Mouse (Mus musculus) mouse trophoblast stem cell (cell line): Measurements from ENCODE around the gene Vps8.
"Not testable (repeated sequence)": the region's sequence is repeated elsewhere in the genome, so short reads cannot be mapped to it uniquely, and the experiment has no call there.

Experiments
- in situ Hi-C, 2 experiments: fragments of 300-500 bp; cut with MseI, MboI; formaldehyde crosslinking; loops; 2 replicates in 1 of 2; 3 replicates in 1 of 2; pipeline ENCODE4 v1.15.1; 2025

Vps8 gene

DNA sequence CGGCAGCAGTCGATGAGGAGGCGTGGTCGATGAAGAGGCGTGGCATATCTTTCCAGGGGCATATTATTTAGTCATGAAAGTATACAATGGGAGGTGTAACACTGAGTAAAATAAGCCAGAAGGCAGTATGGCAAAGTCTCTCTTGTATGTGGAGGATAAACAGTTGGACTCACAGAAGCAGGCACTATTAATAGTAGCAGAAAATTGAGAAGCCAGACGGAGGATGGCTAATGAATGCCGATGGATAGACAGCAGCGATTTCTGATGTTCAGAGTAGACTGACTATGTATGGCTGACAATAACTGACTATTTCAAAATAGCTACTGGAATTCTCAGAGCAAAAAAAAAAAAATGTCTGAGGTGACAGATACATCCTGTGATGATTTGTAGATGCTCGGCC lies 233.0 kb downstream of the Vps8 start:
- in situ Hi-C loops: no loop called here

DNA sequence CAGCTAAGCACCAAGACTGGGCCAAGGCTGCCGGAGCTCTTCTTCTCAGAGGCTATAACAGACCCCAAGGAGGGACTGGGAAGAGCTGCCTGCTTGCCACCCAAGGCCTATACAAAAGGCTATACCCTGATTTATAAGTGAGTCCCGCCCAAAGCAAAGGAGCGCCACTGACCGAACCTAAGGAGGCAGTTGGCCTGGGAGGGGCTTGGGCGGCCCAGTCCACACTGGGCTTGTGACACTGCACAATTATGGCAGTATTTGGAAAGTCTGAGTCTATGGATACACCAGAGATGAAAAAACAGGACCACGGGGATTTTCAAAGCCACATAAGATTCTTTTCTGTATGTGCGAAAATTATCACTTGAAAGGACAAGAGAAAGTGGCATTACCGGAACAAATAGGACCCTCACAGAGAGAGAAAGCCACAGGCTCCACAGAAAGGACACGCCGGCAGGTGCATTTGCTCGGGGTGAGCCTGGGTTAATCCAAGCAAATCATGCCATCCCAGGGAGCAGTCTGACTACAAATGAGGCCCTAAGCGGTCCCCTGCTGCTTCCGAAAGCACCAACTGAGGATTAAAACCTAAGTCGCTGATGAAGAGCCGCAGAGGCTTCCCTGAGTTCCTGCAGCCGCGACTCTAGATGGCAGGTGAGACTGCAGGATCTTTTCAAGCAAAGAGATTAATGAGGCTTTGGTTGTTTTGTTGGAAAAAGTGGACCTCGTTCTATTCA lies 241.9 kb downstream of the Vps8 start:
- in situ Hi-C loops: no loop called here

GRCm38 (mm10) chr16:21665423-21665986 lies 242.6 kb downstream of the Vps8 start:
- in situ Hi-C loops: no loop called here

DNA sequence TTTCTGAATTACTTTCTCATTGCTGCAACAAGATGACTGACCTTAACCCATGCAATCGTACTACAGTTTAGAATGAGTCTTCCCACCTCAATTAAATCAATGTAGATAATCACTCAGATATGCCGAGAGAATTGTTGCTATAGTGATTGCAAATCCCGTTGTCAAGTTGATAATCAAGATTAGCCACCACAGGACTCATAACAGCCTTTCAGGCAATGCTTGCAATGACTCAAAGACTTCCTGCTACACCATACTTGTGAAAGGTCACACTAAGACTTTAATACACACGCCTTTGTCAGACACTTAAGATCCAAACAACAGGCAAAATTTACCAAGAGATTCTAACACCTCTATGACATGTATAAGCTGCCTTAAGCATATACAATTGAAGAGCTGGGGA lies 249.0 kb downstream of the Vps8 start:
- in situ Hi-C loops: no loop called here

DNA sequence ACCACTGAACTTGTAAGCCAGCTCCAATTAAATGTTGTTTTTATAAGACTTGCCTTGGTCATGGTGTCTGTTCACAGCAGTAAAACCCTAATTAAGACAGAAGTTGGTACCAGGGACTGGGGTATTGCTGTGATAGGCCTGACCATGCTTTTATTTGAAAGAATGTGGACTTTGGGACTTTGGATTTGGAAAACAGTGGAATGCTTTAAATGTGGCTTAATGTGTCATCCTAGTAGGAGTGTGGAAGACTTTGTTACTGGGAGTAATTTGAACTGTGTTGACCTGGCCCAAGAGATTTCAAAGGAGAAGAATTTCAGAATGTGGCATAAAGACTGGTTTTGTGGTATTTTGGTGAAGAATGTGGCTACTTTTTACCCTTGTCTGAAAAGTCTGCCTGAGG lies 250.1 kb downstream of the Vps8 start:
- in situ Hi-C loops: not testable (repeated sequence)

GRCm38 (mm10) chr16:21673651-21674050 lies 250.7 kb downstream of the Vps8 start:
- in situ Hi-C loops: not testable (repeated sequence)

DNA sequence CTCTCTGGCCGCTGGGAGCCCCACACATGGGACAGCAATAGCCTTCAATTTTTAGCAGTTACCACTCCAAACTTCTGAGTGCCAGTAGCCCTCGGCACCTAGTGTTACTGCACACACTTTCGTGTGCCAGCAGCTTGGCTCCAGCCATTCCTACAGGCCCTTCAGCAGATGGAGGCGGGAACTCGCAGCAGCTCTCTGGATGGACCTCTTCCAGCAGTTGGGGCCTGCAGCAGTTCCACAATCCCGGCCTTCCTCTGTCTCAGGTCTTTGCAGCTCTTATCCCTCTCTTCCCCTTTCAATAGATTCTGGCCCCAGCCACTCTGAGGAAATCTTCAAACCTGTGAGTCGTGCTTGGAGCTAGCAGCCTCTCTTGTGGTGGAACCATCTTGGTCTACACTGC lies 253.9 kb downstream of the Vps8 start:
- in situ Hi-C loops: no loop called here

- in situ Hi-C loops: no loop called here
These were observed 264.5 kb downstream of the Vps8 start for GRCm38 (mm10) chr16:21687406-21687805.

GRCm38 (mm10) chr16:21689141-21689540 lies 266.2 kb downstream of the Vps8 start:
- in situ Hi-C loops: no loop called here

DNA sequence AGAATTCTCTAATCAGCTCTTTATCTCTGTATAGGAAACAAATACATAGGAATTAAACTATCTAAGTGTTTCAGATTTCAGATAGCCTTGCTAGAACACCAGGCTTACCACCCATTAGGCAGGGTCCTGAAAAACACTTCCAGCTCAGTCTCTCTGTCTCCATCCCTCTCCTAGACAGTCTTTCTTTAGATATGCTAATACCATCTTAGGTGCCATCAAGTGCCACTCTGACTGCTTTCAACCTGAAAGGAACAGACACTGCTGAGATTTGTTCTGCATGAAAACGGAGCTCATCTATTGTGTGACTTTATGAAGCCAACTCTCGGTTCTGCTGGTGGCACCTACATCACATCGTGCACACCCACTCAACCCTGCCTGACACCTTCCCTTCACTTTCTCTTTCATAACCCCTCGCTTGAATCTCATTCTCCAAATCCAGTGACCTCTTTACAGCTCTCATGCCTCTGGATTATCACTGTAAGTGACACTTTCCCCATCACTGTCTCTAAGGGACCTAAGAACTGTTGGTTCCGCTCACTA lies 267.4 kb downstream of the Vps8 start:
- in situ Hi-C loops: no loop called here

DNA sequence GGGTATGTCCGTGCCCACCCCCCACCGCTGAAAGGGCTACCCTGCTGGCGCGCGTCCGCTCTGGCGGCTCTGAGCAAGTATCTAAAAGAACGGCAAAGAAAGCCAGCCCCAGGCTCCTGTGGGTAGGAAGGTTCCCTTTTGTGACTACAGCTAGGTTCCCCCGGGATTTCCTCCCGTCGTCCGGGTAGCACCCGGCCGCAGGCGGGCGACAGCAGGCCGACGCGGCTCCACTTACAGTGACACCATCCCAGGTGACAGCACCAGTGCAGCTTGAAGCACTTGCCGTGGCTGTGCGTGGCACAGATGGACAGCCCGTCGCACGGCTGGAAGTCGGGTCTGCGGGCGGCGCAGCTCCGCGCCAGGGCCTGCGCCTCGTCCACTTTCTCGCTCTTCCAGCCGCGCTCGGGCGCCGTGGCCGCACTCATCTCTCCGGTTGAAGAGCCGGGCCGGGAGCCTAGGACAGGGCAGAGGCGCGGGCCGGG lies 271.1 kb downstream of the Vps8 start:
- in situ Hi-C loops: no loop called here
